ENCODE assay signal across 1 mouse cellular context in the genomic region with DNA sequence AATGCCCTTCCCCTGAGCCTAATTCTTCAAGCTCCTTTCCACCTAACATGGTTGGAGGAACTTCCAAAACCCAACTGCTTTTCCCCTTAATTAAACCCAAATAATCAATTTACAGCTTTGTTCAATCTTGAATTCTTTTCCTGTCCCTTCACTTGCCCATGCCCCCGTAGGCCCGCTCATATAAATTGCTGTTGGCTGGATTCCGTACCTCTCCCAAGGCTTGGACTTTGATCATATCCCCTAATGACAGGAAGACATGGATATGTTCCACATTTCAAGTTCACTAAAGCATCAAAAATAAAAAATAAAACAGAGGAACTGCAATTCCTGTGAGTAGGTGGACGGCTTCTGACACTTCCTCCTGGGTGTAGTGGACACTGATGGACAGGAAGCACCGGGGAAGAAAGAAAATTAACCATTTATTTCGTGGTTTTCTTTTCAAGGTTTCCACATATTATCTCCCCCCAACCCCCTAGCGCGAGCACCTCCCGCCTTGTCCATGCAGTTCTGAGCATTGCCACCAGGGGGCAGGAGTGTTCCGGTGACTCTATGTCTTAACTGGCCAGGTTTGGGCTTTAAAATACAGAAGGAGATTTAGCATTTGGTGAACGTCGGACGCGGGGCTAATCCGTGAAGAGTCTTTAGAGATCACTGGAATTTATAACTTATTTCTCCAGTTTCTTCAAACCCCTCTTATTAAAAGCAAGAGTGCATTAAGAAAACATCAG.
A peak's percentile ranks its signal among the peaks of the same experiment; 100 is the strongest.
TF ChIP-seq lines count a peak whose summit lies in the region.

No protein-coding gene starts in this region.

TF ChIP-seq in CH12.LX, 34 proteins besides CTCF, POLR2A, EP300 and RAD21:
- TF ChIP-seq UBTF (IDR thresholded peaks at IDR 0.05; ENCODE audit: low read depth, low read length) (peak; percentile 56; the same call in 1 of the 2 replicates), CHD1 (IDR thresholded peaks at IDR 0.05; ENCODE audit: low read depth, low read length) (no peak), MXI1 (IDR thresholded peaks at IDR 0.05; ENCODE audit: low read depth, low read length) (peak; percentile 74; the same call in 1 of the 2 replicates), ZNF384 (IDR thresholded peaks at IDR 0.05; ENCODE audit: low read depth, low read length) (peak; percentile 43), HCFC1 (IDR thresholded peaks at IDR 0.05; ENCODE audit: low read depth, low read length) (no peak), SMC3 (IDR thresholded peaks at IDR 0.05; ENCODE audit: low read depth, low read length) (peak; percentile 99), IRF4 (IDR thresholded peaks at IDR 0.05; ENCODE audit: low read depth, low read length) (peak; percentile 58), PAX5 (IDR thresholded peaks at IDR 0.05; ENCODE audit: low read length) (no peak), ZC3H11A (IDR thresholded peaks at IDR 0.05; ENCODE audit: low read depth, low read length) (peak; percentile 98), USF1 (IDR thresholded peaks at IDR 0.05; ENCODE audit: low read depth, low read length) (no peak), KAT2A (IDR thresholded peaks at IDR 0.05; ENCODE audit: insufficient replicate concordance, low read length) (0 out of 2 replicates have a peak, but pooled peaks have one; percentile 26), MYC (IDR thresholded peaks at IDR 0.05; ENCODE audit: low read depth, low read length) (peak; percentile 69; the same call in 1 of the 2 replicates), USF2 (conservative IDR thresholded peaks at IDR 0.05; ENCODE audit: low read depth, low read length) (no peak), TBP (conservative IDR thresholded peaks at IDR 0.05; ENCODE audit: low read depth, low read length) (no peak), MEF2A (IDR thresholded peaks at IDR 0.05; ENCODE audit: borderline replicate concordance, low read depth, low read length) (peak; percentile 67; the same call in 1 of the 2 replicates), RCOR1 (conservative IDR thresholded peaks at IDR 0.05; ENCODE audit: low read depth, low read length) (0 out of 2 replicates have a peak, but pooled peaks have one; percentile 47), MAFK (IDR thresholded peaks at IDR 0.05; ENCODE audit: insufficient replicate concordance, low read length) (no peak), GABPA (IDR thresholded peaks at IDR 0.05; ENCODE audit: insufficient replicate concordance, low read depth, low read length) (no peak), SIN3A (IDR thresholded peaks at IDR 0.05; ENCODE audit: low read length) (peak; percentile 74; the same call in 1 of the 2 replicates), ELF1 (IDR thresholded peaks at IDR 0.05; ENCODE audit: low read depth, low read length) (peak; percentile 53; the same call in 1 of the 2 replicates), MAZ (IDR thresholded peaks at IDR 0.05; ENCODE audit: low read depth, low read length) (peak; percentile 91), NELFE (IDR thresholded peaks at IDR 0.05; ENCODE audit: low read depth, low read length) (peak; percentile 66; the same call in 1 of the 2 replicates), TCF12 (IDR thresholded peaks at IDR 0.05; ENCODE audit: low read depth, low read length) (peak; percentile 58; the same call in 1 of the 2 replicates), NRF1 (IDR thresholded peaks at IDR 0.05; ENCODE audit: low read depth, low read length) (0 out of 2 replicates have a peak, but pooled peaks have one; percentile 33), JUN (IDR thresholded peaks at IDR 0.05; ENCODE audit: insufficient read depth, low read depth, low read length) (no peak; the same call in 1 of the 2 replicates), MAX (IDR thresholded peaks at IDR 0.05; ENCODE audit: low read length) (peak; percentile 11; the same call in 1 of the 2 replicates), CHD2 (IDR thresholded peaks at IDR 0.05; ENCODE audit: low read length) (peak; percentile 69), POLR2AphosphoS2 (IDR thresholded peaks at IDR 0.05; ENCODE audit: low read depth, low read length) (no peak), ZMIZ1 (IDR thresholded peaks at IDR 0.05; ENCODE audit: low read depth, low read length) (no peak), E2F4 (IDR thresholded peaks at IDR 0.05; ENCODE audit: insufficient replicate concordance, low read depth, low read length) (peak; percentile 85; the same call in 1 of the 2 replicates), JUND (conservative IDR thresholded peaks at IDR 0.05; ENCODE audit: low read depth, low read length) (0 out of 2 replicates have a peak, but pooled peaks have one; percentile 37)
TF ChIP-seq in CH12.LX: peak in this region for 20.
